Mouse (Mus musculus): ENCODE measurements around the gene Gm9376.

GRCm38 (mm10) chr14:118266660-118267059 lies at the start of gene Gm9376:
- TF ChIP-seq CTCF (IDR thresholded peaks at IDR 0.05; ENCODE audit: insufficient read depth, low read length): no peak
- TF ChIP-seq POLR2A (IDR thresholded peaks at IDR 0.05; ENCODE audit: borderline replicate concordance, extremely low read depth, low read depth, low read length): no peak

All from lung, adult 2 months (tissue).